Mouse (Mus musculus) layer of hippocampus, postnatal 14 days (tissue): ENCODE measurements around the gene Gm13889. TPM values are rescaled to one million over a fixed set of nuclear protein-coding genes. Genes with fewer than 3 reads are reported as not detected.

Source experiments
- DNase-seq, 2 experiments: peaks; one replicate each; pipeline ENCODE4 v3.0.0; 2021 to 2022; ENCODE audit warnings: low spot score in 2 of 2, mixed read lengths in 1 of 2
- total RNA-seq, 2 experiments: library from RNA; stranded (reverse); gene quantifications; 2 replicates each; pipeline ENCODE4 v1.2.3; 2021

Gm13889 gene
- total RNA-seq, 2 experiments from 2014 or later: 48.0 to 49.2 TPM

- DNase-seq: no peak
These were observed 2.3 kb upstream of the Gm13889 start for GRCm38 (mm10) chr2:93959346-93959745.

GRCm38 (mm10) chr2:93958216-93958615 is 1.2 kb upstream of the Gm13889 start:
- DNase-seq: no peak

DNA sequence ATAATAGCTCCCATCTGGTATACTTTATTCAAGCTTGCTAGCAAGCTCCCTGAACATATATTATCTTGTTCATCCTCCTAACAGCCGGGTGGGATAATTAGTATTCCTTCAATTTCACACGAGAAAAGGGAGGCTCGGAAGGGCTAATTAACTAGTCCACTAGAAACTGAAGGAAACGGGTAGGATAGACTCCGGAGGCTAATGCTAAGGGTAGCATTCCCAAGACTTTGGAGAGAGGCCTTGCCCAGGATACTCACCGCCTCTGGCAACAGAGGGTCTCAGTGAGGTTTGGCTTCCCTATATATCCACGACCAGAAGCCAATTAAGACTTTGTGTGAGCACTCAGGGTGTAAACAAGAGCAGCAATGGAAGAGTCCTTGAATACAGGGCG is 779 bp upstream of the Gm13889 start:
- DNase-seq: no peak

DNA sequence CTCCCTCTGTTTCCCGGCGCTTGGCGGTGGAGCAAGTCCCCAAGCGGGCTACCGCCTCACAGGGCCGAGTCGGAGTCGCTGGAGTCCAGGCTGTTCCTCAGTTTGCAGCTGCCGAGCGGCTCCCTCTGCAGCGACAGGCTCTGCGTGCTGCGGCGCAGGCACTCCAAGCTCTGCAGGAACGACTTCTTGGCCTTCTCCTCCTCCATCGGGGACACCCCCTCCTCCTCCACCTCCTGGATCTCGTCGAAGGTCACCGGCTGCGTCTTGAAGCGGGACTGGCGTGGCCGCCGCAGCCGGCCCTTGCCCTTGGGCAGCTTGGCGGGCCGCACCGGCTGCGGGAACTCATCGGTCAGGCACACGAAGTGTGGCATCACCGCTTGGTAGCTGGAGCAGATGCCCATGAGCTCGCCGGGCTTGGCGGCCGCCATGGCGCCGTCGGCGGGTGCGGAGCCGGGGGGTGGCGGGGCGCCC is 635 bp downstream of the Gm13889 start:
- peak; percentile 43 to 70 for DNase-seq

DNA sequence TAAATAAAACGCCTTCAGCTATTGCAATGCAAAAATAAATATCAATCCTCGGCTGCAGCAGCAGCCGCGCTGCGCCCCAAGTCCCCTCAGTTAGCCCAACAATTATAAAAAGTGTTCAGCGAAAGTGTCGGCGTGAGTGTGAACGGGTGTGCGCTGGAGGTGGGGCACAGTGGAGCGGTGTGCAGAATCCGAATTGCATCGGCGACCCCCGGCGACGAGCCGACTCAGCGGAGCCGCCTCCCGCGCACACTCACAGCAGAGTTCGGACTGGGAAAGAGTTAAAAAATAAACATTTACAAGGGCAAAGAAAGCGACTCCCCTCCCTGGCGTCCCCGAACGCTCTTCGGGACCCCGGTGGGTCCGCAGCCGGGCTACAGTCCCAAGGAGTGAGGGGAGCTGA is 1.1 kb downstream of the Gm13889 start:
- no peak for DNase-seq

GRCm38 (mm10) chr2:93954781-93955578 is 2.0 kb downstream of the Gm13889 start:
- peak in 1 of 2 experiments; percentile 28 for DNase-seq

GRCm38 (mm10) chr2:93953726-93954125 is 3.3 kb downstream of the Gm13889 start:
- DNase-seq: no peak

DNA sequence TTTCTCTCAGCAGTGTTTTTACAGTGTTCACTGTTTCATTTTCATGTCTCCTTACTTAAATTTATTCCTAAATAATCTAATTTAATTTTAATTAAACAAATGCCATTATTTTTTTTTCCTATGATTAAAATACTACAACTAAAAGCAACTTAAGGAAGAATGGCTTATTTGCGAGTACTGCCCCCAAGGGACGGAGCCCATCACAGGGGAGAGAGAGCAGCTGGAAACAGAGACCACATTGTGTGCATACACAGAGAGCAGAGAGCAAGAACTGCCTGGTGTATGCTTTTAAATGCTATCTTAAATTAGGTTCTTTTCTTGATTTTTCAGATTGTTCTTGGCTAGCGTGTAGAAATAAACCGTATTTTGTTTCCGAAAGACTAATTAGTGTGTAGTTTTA is 10.0 kb downstream of the Gm13889 start:
- DNase-seq: no peak

GRCm38 (mm10) chr2:93944855-93945254 is 12.1 kb downstream of the Gm13889 start:
- no peak for DNase-seq

GRCm38 (mm10) chr2:93944099-93944498 is 12.9 kb downstream of the Gm13889 start:
- no peak for DNase-seq

DNA sequence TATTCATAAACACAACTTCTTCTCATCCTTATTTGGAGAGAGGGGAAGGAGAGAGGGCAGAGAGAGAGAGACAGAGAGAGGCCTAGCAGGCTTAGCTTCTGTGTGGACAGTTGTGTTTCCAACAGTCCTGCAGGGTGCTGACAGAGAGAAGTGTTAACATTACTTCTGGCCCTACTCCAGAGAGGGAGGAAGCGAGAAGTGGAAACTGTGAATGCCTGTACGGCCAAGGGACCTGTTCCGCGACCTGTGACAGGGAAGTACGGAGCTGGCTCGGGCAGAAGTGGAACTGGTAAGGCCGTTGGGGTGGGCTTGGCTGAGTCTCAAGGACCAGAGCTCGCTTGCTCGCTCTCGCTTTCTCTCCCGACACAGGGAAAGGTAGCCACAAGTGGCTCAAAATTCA is 15.3 kb downstream of the Gm13889 start:
- peak in 1 of 2 experiments; percentile 31 for DNase-seq

- no peak for DNase-seq
These were observed 18.5 kb downstream of the Gm13889 start for GRCm38 (mm10) chr2:93938534-93938933.

DNA sequence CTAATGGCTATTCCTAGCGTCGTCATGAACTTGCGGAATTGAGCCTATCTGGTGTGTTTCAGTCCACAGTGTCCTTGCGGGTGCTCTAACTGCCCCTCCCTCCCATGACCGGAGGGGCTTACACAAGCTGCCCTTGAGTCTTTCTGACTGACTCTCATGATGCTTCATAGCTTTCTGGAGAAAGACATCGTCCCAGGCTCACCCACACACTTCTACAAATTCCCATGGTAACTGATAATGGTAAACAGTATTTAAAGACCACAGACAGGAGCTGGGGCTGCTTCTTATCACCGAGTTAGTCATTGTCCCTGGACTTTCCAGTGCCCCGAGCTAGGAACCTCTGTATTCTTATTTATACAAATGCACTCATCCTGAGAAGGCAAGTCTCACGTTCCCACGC is 28.1 kb downstream of the Gm13889 start:
- DNase-seq: no peak

- no peak for DNase-seq
These were observed 29.1 kb downstream of the Gm13889 start for GRCm38 (mm10) chr2:93927701-93928437.

- no peak for DNase-seq
These were observed 30.9 kb downstream of the Gm13889 start for GRCm38 (mm10) chr2:93926141-93926540.

DNA sequence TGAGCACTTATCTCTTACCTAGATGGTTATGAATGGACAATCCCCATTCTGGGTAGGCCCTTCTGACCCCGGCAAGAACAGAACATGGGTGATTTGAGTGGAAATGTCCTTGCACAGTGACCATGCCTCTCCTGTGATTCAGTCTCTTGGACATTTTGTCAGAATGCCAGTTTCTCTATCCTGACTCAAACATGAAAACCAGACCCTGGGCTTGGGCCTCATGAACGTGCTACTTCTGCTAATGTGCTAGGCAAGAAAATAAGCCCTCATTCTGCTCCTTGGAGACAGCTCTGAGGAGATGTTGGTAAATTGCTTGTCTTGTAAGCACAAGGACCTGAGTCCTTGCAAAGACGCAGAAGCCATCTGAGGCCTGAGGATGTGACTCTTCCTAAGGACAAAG is 37.9 kb downstream of the Gm13889 start:
- no peak for DNase-seq

DNA sequence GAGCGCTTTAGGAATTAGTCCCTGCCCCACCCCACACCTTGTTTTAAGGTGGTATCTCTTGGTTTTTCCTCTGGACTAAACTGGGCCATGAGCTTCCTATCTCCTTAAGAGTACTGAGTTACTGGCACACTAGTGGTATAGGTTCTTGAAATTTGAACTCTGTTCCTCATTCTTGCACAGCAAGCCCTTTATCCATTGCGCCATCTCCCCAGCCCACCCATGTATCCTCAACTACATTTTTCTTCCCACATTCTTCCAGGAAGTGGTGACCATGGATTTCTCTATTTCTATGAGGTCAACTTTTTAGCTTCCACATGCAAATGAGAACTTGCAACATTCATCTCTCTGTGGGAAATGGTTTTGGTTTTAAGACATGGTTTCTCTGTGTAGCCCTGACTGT is 43.4 kb downstream of the Gm13889 start:
- DNase-seq: no peak

DNA sequence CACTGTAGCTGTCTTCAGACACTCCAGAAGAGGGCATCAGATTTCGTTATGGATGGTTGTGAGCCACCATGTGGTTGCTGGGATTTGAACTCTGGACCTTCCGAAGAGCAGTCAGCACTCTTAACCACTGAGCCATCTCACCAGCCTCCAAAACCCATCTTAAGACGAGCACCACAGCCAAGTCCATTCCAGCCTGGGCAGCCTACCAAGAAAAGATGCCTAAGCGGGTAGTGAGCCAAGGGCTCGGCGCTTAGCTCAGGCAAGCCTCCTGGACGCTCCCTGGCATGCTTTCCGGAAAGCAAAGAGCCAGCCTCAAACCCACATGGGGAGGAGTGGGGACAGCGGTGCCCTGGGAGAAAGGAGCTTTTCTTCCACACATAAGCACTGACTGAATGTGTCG is 45.1 kb downstream of the Gm13889 start:
- DNase-seq: peak; percentile 42 to 62

- no peak for DNase-seq
These were observed 47.3 kb downstream of the Gm13889 start for GRCm38 (mm10) chr2:93909716-93910115.

DNA sequence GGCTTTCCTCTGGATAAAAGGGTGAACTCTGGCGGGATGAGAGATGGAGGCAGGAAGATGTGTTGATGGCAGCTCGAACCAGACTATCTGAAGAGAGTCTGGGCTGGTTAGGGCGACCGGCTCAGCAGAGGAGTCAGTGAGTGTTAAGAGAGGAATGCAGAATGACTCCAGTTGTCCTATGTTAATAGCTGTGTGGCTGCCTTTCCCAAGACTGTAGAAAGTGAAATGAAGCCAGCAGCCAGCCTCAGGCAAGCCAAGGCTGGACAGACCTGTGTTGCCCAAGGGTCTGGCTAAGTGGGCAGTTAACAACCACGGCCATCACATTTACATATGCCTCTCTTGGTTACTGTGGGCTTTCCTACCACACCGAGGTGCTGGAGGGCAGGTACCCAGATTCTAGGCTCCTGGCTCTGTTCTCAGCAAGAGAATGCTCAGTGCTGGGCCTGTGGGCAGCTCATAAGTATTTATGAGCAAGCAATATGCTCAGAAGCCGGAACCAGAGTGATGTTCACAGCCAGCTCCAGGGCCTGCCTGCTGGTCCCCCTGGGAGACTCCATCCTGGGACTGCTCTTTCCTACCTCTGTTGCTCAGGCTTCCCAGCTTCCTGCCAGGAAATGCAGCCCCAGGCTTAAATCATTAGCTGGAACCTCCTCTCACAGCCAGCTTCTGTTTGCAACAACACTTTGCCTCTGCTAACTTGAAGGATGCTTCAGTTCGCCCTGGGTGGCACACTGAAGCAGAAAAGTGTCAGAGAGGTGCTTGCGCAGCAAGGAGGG is 49.3 kb downstream of the Gm13889 start:
- DNase-seq: no peak

DNA sequence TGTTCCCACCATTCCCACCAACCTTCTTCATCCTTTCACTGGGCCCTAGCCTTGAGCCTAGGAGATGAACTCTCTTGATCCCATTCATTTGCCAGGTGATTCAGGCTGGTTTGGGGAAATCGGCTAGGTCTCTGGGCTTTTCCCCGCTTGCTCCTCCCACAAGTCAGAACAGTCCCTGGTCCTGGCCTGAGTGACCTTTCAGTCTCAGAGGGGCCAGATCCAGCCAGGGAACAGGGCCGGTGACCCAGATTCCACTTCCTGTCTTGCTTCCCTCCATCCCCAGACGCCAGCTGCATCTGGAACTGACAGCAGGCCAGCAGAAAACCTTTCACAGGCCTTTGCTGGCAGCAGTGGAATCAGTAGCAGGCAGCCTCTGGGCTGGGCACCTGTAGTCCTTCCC is 50.7 kb downstream of the Gm13889 start:
- DNase-seq: no peak
